Mouse (Mus musculus): ENCODE data around the gene Nmrk1. TPM values are rescaled to one million over a fixed set of nuclear protein-coding genes. Genes with fewer than 3 reads are reported as not detected.

Gene Nmrk1
- total and polyA plus RNA-seq, 3 experiments = 3.6 to 51.4 (median 41.3) TPM

GRCm38 (mm10) chr19:18659349-18659748 lies 27.6 kb downstream of the Nmrk1 start:
- ATAC-seq (ENCODE audit: extremely low read depth, insufficient number of reproducible peaks, low FRiP score, poor library complexity, severe bottlenecking) (no peak), DNase-seq (ENCODE audit: low spot score) (no peak)
- Histone ChIP-seq H3K27me3 (ENCODE audit: insufficient read depth, low read length) (no peaks in the 10 kb centered on the region), H3K36me3 (replicated peaks) (no peaks in the 10 kb centered on the region), H3K4me1 (ENCODE audit: insufficient read depth, low read depth, low read length) (peaks cover 44% of the 10 kb centered on the region), H3K4me3 (ENCODE audit: low read depth, low read length) (no peak overlapping the region), H3K9me3 (replicated peaks) (no peaks in the 10 kb centered on the region)
- TF ChIP-seq POLR2AphosphoS5 (IDR thresholded peaks at IDR 0.05; ENCODE audit: insufficient replicate concordance, low read depth, low read length) = no peak

- no peak overlapping the region for H3K4me3 ChIP-seq (ENCODE audit: low read depth, low read length)
Observed at GRCm38 (mm10) chr19:18660466-18660865, 28.7 kb downstream of the Nmrk1 start.

GRCm38 (mm10) chr19:18661683-18662082 lies 29.9 kb downstream of the Nmrk1 start:
- ATAC-seq (ENCODE audit: extremely low read depth, insufficient number of reproducible peaks, low FRiP score, poor library complexity, severe bottlenecking) = 0 out of 2 replicates have a peak, but pooled peaks have one; percentile 22
- H3K4me3 ChIP-seq (ENCODE audit: low read depth, low read length) = no peak overlapping the region
- no peak for TF ChIP-seq CTCF (IDR thresholded peaks at IDR 0.05; ENCODE audit: low read depth, low read length)

More at GRCm38 (mm10) chr19:18660466-18660865, 28.7 kb downstream of the Nmrk1 start:
- DNase-seq (ENCODE audit: low spot score) (no peak), ATAC-seq (ENCODE audit: extremely low read depth, insufficient number of reproducible peaks, low FRiP score, poor library complexity, severe bottlenecking) (no peak)
- Histone ChIP-seq H3K4me1 (ENCODE audit: insufficient read depth, low read depth, low read length) (peaks cover 41% of the 10 kb centered on the region), H3K27me3 (ENCODE audit: insufficient read depth, low read length) (no peaks in the 10 kb centered on the region), H3K9me3 (replicated peaks) (no peaks in the 10 kb centered on the region), H3K36me3 (replicated peaks) (no peaks in the 10 kb centered on the region)
- no peak for TF ChIP-seq TAL1 (conservative IDR thresholded peaks at IDR 0.05; ENCODE audit: low read depth, low read length)
- TF ChIP-seq POLR2AphosphoS5 (IDR thresholded peaks at IDR 0.05; ENCODE audit: insufficient replicate concordance, low read depth, low read length) = no peak
- TF ChIP-seq GATA1 (IDR thresholded peaks at IDR 0.05; ENCODE audit: borderline replicate concordance, low read length) = no peak
- TF ChIP-seq CTCF (IDR thresholded peaks at IDR 0.05; ENCODE audit: low read depth, low read length) = no peak
- no peak for TF ChIP-seq GATA2 (IDR thresholded peaks at IDR 0.05; ENCODE audit: borderline replicate concordance, low read depth, low read length)

GRCm38 (mm10) chr19:18663904-18664303 lies 32.2 kb downstream of the Nmrk1 start:
- peaks cover 41% of the 10 kb centered on the region for H3K4me1 ChIP-seq (ENCODE audit: insufficient read depth, low read depth, low read length)
- no peaks in the 10 kb centered on the region for H3K27me3 ChIP-seq (ENCODE audit: insufficient read depth, low read length)
- DNase-seq (ENCODE audit: low spot score) = peak; percentile 44
- TF ChIP-seq GATA1 (IDR thresholded peaks at IDR 0.05; ENCODE audit: borderline replicate concordance, low read length) = no peak
- peak; percentile 66 for ATAC-seq (ENCODE audit: extremely low read depth, insufficient number of reproducible peaks, low FRiP score, poor library complexity, severe bottlenecking)
- H3K4me3 ChIP-seq (ENCODE audit: low read depth, low read length) = peak overlapping the region; percentile 51; the same call in 1 of the 2 replicates
- no peaks in the 10 kb centered on the region for H3K9me3 ChIP-seq (replicated peaks)
- no peaks in the 10 kb centered on the region for H3K36me3 ChIP-seq (replicated peaks)

More at GRCm38 (mm10) chr19:18661683-18662082, 29.9 kb downstream of the Nmrk1 start:
- Histone ChIP-seq H3K4me1 (ENCODE audit: insufficient read depth, low read depth, low read length) (peaks cover 40% of the 10 kb centered on the region), H3K9me3 (replicated peaks) (no peaks in the 10 kb centered on the region), H3K36me3 (replicated peaks) (no peaks in the 10 kb centered on the region), H3K27me3 (ENCODE audit: insufficient read depth, low read length) (no peaks in the 10 kb centered on the region)
- DNase-seq (ENCODE audit: low spot score) = no peak

- no peak for ATAC-seq (ENCODE audit: extremely low read depth, insufficient number of reproducible peaks, low FRiP score, poor library complexity, severe bottlenecking)
- Histone ChIP-seq H3K4me1 (ENCODE audit: insufficient read depth, low read depth, low read length) (peaks cover 41% of the 10 kb centered on the region), H3K4me3 (ENCODE audit: low read depth, low read length) (no peak overlapping the region)
Observed at GRCm38 (mm10) chr19:18666966-18667365, 35.2 kb downstream of the Nmrk1 start.

GRCm38 (mm10) chr19:18669551-18669950 lies 37.8 kb downstream of the Nmrk1 start:
- ATAC-seq (ENCODE audit: extremely low read depth, insufficient number of reproducible peaks, low FRiP score, poor library complexity, severe bottlenecking) (no peak), DNase-seq (ENCODE audit: low spot score) (no peak)
- H3K4me3 ChIP-seq (ENCODE audit: low read depth, low read length) = no peak overlapping the region
- H3K27me3 ChIP-seq (ENCODE audit: insufficient read depth, low read length) = no peaks in the 10 kb centered on the region
- no peak for TF ChIP-seq TAL1 (conservative IDR thresholded peaks at IDR 0.05; ENCODE audit: low read depth, low read length)
- TF ChIP-seq GATA1 (IDR thresholded peaks at IDR 0.05; ENCODE audit: borderline replicate concordance, low read length) = no peak
- TF ChIP-seq CTCF (IDR thresholded peaks at IDR 0.05; ENCODE audit: low read depth, low read length) = no peak
- TF ChIP-seq GATA2 (IDR thresholded peaks at IDR 0.05; ENCODE audit: borderline replicate concordance, low read depth, low read length) = no peak
- TF ChIP-seq POLR2AphosphoS5 (IDR thresholded peaks at IDR 0.05; ENCODE audit: insufficient replicate concordance, low read depth, low read length) = no peak
- peaks cover 8% of the 10 kb centered on the region for H3K36me3 ChIP-seq (replicated peaks)
- H3K9me3 ChIP-seq (replicated peaks) = no peaks in the 10 kb centered on the region
- H3K4me1 ChIP-seq (ENCODE audit: insufficient read depth, low read depth, low read length) = peaks cover 41% of the 10 kb centered on the region

More at GRCm38 (mm10) chr19:18666966-18667365, 35.2 kb downstream of the Nmrk1 start:
- TF ChIP-seq POLR2AphosphoS5 (IDR thresholded peaks at IDR 0.05; ENCODE audit: insufficient replicate concordance, low read depth, low read length) (no peak), GATA1 (IDR thresholded peaks at IDR 0.05; ENCODE audit: borderline replicate concordance, low read length) (no peak), GATA2 (IDR thresholded peaks at IDR 0.05; ENCODE audit: borderline replicate concordance, low read depth, low read length) (no peak), TAL1 (conservative IDR thresholded peaks at IDR 0.05; ENCODE audit: low read depth, low read length) (no peak), CTCF (IDR thresholded peaks at IDR 0.05; ENCODE audit: low read depth, low read length) (no peak)
- Histone ChIP-seq H3K27me3 (ENCODE audit: insufficient read depth, low read length) (no peaks in the 10 kb centered on the region), H3K9me3 (replicated peaks) (no peaks in the 10 kb centered on the region), H3K36me3 (replicated peaks) (no peaks in the 10 kb centered on the region)
- DNase-seq (ENCODE audit: low spot score) = no peak

DNA sequence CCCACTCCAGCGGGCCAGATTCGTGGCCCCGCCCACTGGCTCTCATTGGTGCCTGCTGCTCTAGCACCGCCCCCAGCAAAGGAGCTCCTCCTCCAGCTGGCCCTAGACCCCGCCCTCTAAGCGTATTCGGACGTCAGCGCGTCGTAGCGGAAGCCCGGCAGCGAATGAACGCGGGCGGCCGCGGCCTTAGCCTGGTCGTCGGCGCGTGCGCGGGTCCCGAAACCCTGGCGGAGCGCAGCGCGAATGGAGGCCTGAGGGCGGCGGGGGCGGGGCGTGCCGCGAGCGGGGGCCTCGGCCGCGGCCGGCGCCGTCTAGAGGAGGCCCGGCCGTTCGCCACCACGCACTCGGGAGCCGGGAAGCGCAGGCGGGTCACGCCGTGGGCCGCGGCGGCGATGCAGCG lies 38.9 kb downstream of the Nmrk1 start, which contains the start of gene Carnmt1:
TSS of gene Carnmt1 (plus strand) at position 157 of the 400 bp plus-strand sequence.
- TF ChIP-seq POLR2AphosphoS5 (IDR thresholded peaks at IDR 0.05; ENCODE audit: insufficient replicate concordance, low read depth, low read length) (no peak), CTCF (IDR thresholded peaks at IDR 0.05; ENCODE audit: low read depth, low read length) (no peak), TAL1 (conservative IDR thresholded peaks at IDR 0.05; ENCODE audit: low read depth, low read length) (no peak), GATA2 (IDR thresholded peaks at IDR 0.05; ENCODE audit: borderline replicate concordance, low read depth, low read length) (no peak)
- Histone ChIP-seq H3K36me3 (replicated peaks) (peaks cover 14% of the 10 kb centered on the region), H3K4me3 (ENCODE audit: low read depth, low read length) (peak within 1 kb of the TSS; percentile 84), H3K27me3 (ENCODE audit: insufficient read depth, low read length) (no peaks in the 10 kb centered on the region), H3K4me1 (ENCODE audit: insufficient read depth, low read depth, low read length) (peaks cover 43% of the 10 kb centered on the region), H3K9me3 (replicated peaks) (no peaks in the 10 kb centered on the region)
- ATAC-seq (ENCODE audit: extremely low read depth, insufficient number of reproducible peaks, low FRiP score, poor library complexity, severe bottlenecking) = peak; percentile 95
- DNase-seq (ENCODE audit: low spot score) = peak; percentile 75
